Mouse (Mus musculus): ENCODE measurements around the gene Rprd1b. TPM values are rescaled to one million over a fixed set of nuclear protein-coding genes. Genes with fewer than 3 reads are reported as not detected.

Rprd1b gene
- polyA plus RNA-seq, 2 experiments = 14.1 to 21.6 TPM

DNA sequence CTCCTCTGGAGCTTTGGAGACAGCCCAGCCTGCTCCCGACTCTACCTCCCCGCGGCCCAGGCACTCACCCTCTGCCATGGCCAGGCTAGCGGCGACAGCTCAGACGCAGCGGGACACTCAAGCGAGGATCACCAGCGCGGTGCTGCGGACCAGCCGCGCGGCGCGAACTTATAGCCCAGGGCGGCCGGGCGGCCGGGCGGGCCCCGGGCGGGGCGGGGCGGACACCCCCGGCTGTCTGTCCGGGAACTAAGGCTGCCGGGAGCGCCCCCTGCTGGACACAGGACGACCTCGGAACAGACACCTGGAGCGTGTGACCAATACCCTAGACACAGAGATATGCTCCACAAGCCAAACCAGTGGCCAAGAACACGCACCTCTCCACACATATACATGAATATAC is 117.9 kb downstream of the Rprd1b start, which contains the start of gene Tgm2:
TSS of gene Tgm2 (minus strand) at position 214 of the 400 bp plus-strand sequence.
- Histone ChIP-seq H3K4me2 (ENCODE audit: low read depth) (peak within 1 kb of the TSS; percentile 94), H3K4me3 (ENCODE audit: insufficient read depth in 1 of 2, low read depth in 2 of 2, low read length in 2 of 2) (peak within 1 kb of the TSS; percentile 69 to 75), H3K36me3 (replicated peaks; ENCODE audit: control insufficient read depth, insufficient read depth, low read depth) (peaks cover 17% of the 10 kb centered on the region), H3K9me3 (ENCODE audit: control insufficient read depth, low read length) (peaks cover 4% of the 10 kb centered on the region), H3K9ac (replicated peaks) (peak within 1 kb of the TSS; percentile 85), H3K27ac (peak within 1 kb of the TSS; percentile 97), H3K27me3 (ENCODE audit: control insufficient read depth, insufficient read depth, low read length) (no peaks in the 10 kb centered on the region), H3K4me1 (replicated peaks; ENCODE audit: control insufficient read depth in 2 of 2, insufficient read depth in 2 of 2, low read length in 1 of 2) (peaks cover 36 to 42% of the 10 kb centered on the region in 2 experiments)
- ATAC-seq (ENCODE audit: insufficient read depth) = peak; percentile 55
- DNase-seq (ENCODE audit: low read depth in 3 of 3, low spot score in 3 of 3) = peak; percentile 84 to 85 (median 84)
- WGBS (ENCODE audit: insufficient replicate concordance) = 1% methylated on average over 33 of the region's 33 CpGs
- peak; percentile 86 for TF ChIP-seq CTCF (IDR thresholded peaks at IDR 0.05; ENCODE audit: low read depth)
- no peak for TF ChIP-seq EP300 (IDR thresholded peaks at IDR 0.05; ENCODE audit: low read depth)

- ATAC-seq (ENCODE audit: insufficient read depth) = no peak
- Histone ChIP-seq H3K9me3 (ENCODE audit: control insufficient read depth, low read length) (peaks cover 4% of the 10 kb centered on the region), H3K36me3 (replicated peaks; ENCODE audit: control insufficient read depth, insufficient read depth, low read depth) (peaks cover 10% of the 10 kb centered on the region), H3K27me3 (ENCODE audit: control insufficient read depth, insufficient read depth, low read length) (no peaks in the 10 kb centered on the region), H3K4me2 (ENCODE audit: low read depth) (no peak overlapping the region), H3K27ac (no peak overlapping the region), H3K4me3 (ENCODE audit: insufficient read depth in 1 of 2, low read depth in 2 of 2, low read length in 2 of 2) (no peak overlapping the region), H3K4me1 (replicated peaks; ENCODE audit: control insufficient read depth in 2 of 2, insufficient read depth in 2 of 2, low read length in 1 of 2) (peaks cover 28 to 35% of the 10 kb centered on the region in 2 experiments), H3K9ac (replicated peaks) (no peak overlapping the region)
- WGBS (ENCODE audit: insufficient replicate concordance) = 70% methylated on average over 8 of the region's 8 CpGs
- no peak for DNase-seq (ENCODE audit: low read depth in 3 of 3, low spot score in 3 of 3)
- TF ChIP-seq EP300 (IDR thresholded peaks at IDR 0.05; ENCODE audit: low read depth) (no peak), CTCF (IDR thresholded peaks at IDR 0.05; ENCODE audit: low read depth) (no peak)
Observed at GRCm38 (mm10) chr2:158146971-158147370, 118.7 kb downstream of the Rprd1b start.

GRCm38 (mm10) chr2:158151077-158151476 is 122.8 kb downstream of the Rprd1b start:
- 90% methylated on average over 3 of the region's 3 CpGs for WGBS (ENCODE audit: insufficient replicate concordance)
- TF ChIP-seq CTCF (IDR thresholded peaks at IDR 0.05; ENCODE audit: low read depth) = peak; percentile 57
- no peak for TF ChIP-seq EP300 (IDR thresholded peaks at IDR 0.05; ENCODE audit: low read depth)
- no peak overlapping the region for H3K27ac ChIP-seq
- DNase-seq (ENCODE audit: low read depth in 3 of 3, low spot score in 3 of 3) (no peak), ATAC-seq (ENCODE audit: insufficient read depth) (no peak)
- no peak overlapping the region for H3K4me3 ChIP-seq (ENCODE audit: insufficient read depth in 1 of 2, low read depth in 2 of 2, low read length in 2 of 2)
- H3K9me3 ChIP-seq (ENCODE audit: control insufficient read depth, low read length) = peaks cover 4% of the 10 kb centered on the region
- H3K9ac ChIP-seq (replicated peaks) = no peak overlapping the region
- no peaks in the 10 kb centered on the region for H3K27me3 ChIP-seq (ENCODE audit: control insufficient read depth, insufficient read depth, low read length)
- H3K4me2 ChIP-seq (ENCODE audit: low read depth) = no peak overlapping the region
- no peaks in the 10 kb centered on the region for H3K36me3 ChIP-seq (replicated peaks; ENCODE audit: control insufficient read depth, insufficient read depth, low read depth)
- H3K4me1 ChIP-seq (replicated peaks; ENCODE audit: control insufficient read depth in 2 of 2, insufficient read depth in 2 of 2, low read length in 1 of 2) = peaks cover 24 to 32% of the 10 kb centered on the region in 2 experiments

DNA sequence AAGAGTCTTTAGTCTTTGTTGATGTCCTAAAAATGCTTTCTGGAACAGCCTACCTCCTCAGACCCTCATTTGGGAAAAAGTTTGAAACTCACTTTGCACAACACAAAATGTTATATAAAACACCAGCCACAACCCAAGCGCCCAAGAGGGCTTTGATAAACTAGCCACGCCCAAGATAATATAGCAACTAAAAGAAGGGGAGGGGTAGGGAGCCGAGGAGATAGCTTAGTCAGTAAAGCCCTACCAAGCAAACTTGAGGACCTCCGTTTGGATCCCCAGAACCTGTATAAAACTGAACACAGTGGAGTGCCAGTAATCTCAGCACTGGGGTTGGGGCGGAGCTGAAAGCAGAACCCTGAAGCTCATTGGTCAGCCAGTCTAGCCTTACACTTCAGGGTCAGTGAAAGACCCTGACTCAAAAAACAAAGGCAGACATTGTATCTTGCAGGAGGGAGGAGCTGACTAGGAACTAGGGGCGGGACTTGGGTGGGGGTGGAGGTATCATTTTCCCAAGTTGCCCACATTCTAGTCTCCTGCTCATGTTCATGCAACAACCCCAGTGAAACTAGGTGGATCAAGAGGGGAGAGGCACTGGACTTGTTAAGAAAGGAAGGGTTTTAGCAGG is 124.5 kb downstream of the Rprd1b start:
- Histone ChIP-seq H3K4me3 (ENCODE audit: insufficient read depth in 1 of 2, low read depth in 2 of 2, low read length in 2 of 2) (no peak overlapping the region), H3K4me1 (replicated peaks; ENCODE audit: control insufficient read depth in 2 of 2, insufficient read depth in 2 of 2, low read length in 1 of 2) (peaks cover 24 to 35% of the 10 kb centered on the region in 2 experiments), H3K27ac (no peak overlapping the region; the same call in 1 of the 2 replicates), H3K27me3 (ENCODE audit: control insufficient read depth, insufficient read depth, low read length) (no peaks in the 10 kb centered on the region), H3K36me3 (replicated peaks; ENCODE audit: control insufficient read depth, insufficient read depth, low read depth) (no peaks in the 10 kb centered on the region), H3K9ac (replicated peaks) (peak overlapping the region; percentile 77; the same call in 1 of the 2 replicates), H3K9me3 (ENCODE audit: control insufficient read depth, low read length) (peaks cover 4% of the 10 kb centered on the region), H3K4me2 (ENCODE audit: low read depth) (peak overlapping the region; percentile 92)
- ATAC-seq (ENCODE audit: insufficient read depth) = peak; percentile 55; the same call in 1 of the 2 replicates
- 15% methylated on average over 6 of the region's 6 CpGs for WGBS (ENCODE audit: insufficient replicate concordance)
- TF ChIP-seq CTCF (IDR thresholded peaks at IDR 0.05; ENCODE audit: low read depth) = no peak
- TF ChIP-seq EP300 (IDR thresholded peaks at IDR 0.05; ENCODE audit: low read depth) = no peak; the same call in 1 of the 2 replicates
- DNase-seq (ENCODE audit: low read depth in 3 of 3, low spot score in 3 of 3) = no peak

GRCm38 (mm10) chr2:158153728-158154343 is 125.5 kb downstream of the Rprd1b start:
- Histone ChIP-seq H3K36me3 (replicated peaks; ENCODE audit: control insufficient read depth, insufficient read depth, low read depth) (no peaks in the 10 kb centered on the region), H3K4me3 (ENCODE audit: insufficient read depth in 1 of 2, low read depth in 2 of 2, low read length in 2 of 2) (peak overlapping the region; percentile 62 to 65), H3K4me2 (ENCODE audit: low read depth) (peak overlapping the region; percentile 92), H3K27ac (peak overlapping the region; percentile 65), H3K27me3 (ENCODE audit: control insufficient read depth, insufficient read depth, low read length) (no peaks in the 10 kb centered on the region), H3K9ac (replicated peaks) (peak overlapping the region; percentile 77), H3K4me1 (replicated peaks; ENCODE audit: control insufficient read depth in 2 of 2, insufficient read depth in 2 of 2, low read length in 1 of 2) (peaks cover 24 to 35% of the 10 kb centered on the region in 2 experiments), H3K9me3 (ENCODE audit: control insufficient read depth, low read length) (peaks cover 4% of the 10 kb centered on the region)
- DNase-seq (ENCODE audit: low read depth in 3 of 3, low spot score in 3 of 3) (peak in 1 of 3 experiments; percentile 64), ATAC-seq (ENCODE audit: insufficient read depth) (peak; percentile 69)
- under 1% methylated on average over 22 of the region's 22 CpGs for WGBS (ENCODE audit: insufficient replicate concordance)
- TF ChIP-seq CTCF (IDR thresholded peaks at IDR 0.05; ENCODE audit: low read depth) (no peak), EP300 (IDR thresholded peaks at IDR 0.05; ENCODE audit: low read depth) (no peak)

Measured in liver, embryonic 14.5 days (tissue).